Mouse (Mus musculus) heart, postnatal 0 days (tissue): ENCODE measurements around the gene Kif21b.

Experiments used
- CTCF ChIP-seq: IDR thresholded peaks from 2 replicates; pipeline ENCODE4 v1.5.1; 2016; ENCODE audit warnings: antibody characterized with exemption, control low read depth, low read depth
- EP300 ChIP-seq: IDR thresholded peaks from 2 replicates; pipeline ENCODE4 v1.6.1; 2016; ENCODE audit warnings: antibody characterized with exemption, low read depth

DNA sequence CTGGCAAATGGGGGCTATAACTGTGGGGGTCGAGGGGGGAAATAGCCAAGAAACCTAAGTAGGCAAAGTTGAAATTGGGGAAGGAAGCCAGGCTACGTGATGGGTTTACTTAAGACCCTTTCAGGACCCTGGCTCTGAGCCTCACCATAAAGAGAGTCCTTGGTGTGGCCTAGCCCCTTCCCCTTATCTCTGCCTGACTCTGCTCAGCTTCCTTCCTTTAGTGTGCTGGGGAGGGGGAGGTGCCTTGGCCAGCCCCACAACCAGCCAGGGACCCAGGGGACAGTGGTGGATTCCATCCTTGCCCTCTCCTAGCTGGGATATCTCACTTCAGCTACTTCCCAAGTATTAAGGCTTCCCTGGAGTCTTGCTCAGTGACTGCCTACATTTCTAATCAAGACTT lies 3.4 kb downstream of the Kif21b start:
- TF ChIP-seq CTCF (no peak), EP300 (no peak)
